Mouse (Mus musculus) cerebellum, postnatal 36 days (tissue): Measurements from ENCODE around the gene Rasgrp2.

Experiments used
- DNase-seq, 2 experiments: peaks; one replicate each; pipeline ENCODE4 v3.0.0; 2021 to 2022; ENCODE audit warnings: mixed read lengths in 2 of 2

Rasgrp2 gene

DNA sequence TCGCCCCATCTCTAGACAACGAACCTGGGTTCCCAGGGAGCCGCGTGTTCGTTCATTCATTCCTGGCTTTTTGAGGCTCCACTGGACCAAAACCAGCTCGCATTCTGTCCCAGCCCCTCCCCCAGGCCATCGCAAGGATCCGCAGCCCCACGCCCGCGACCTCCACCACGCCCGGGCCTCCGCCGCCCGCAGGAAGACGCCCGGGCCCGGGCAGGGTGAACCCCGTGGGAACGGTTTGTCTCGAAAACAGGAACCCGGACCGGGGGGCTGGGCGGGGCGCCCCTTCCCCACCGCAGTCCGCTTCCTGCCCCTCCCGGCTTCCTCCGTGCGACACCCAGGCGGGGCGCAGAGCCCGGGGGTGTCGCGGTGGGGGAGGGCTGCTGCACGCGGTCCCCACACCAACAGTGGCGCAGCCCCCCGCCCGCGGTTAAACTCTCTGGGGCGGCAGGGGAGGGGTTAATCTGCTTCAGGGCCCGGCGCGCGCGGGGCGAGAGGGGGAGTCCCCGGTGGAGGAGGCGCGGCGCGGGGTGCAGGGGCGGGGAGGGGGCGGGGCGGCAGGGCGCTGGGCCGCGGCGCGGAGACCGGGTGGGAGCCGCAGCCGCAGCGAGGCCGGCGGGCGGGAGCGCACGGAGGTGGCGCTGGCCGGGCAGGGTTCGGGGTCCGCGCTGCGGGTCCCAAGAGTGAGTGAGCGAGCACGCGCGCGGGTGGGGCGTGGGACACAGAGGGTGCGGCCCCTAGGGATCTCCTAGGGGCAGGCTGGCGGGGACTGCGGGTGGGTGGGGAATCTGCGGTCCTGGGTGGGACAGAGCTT, at the start of gene Rasgrp2:
Gene Rasgrp2, plus strand, starts transcription at position 56 of the 811 bp plus-strand sequence.
- no peak for DNase-seq

DNA sequence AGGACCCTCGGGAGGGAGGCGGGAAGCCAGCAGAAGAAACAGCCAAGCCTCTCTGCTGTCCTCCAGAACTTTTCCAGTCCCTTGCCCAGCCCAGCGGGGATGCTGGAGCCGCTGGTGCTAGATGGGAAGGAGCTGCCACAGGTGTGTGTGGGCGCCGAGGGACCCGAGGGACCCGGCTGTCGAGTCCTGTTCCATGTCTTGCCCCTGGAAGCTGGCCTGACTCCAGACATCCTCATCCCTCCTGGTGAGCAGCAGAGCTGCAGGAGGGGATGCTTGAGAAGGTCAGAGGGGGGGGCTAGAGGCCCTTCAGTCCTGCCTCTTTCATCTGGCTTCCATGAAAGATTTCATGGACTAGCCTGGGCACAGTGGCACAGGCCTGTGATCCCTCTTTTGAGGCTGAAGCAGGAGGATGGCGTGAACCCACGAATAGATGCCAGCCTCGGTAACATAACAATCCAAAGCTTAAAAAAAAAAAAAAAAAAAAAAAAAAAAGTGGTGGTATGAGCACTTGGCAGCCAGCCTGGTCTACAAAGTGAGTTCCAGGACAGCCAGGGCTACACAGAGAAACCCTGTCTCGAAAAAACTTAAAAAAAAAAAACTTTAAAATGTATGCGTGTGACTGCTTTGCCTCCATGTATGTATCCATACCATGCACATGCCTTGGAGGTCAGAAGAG, 47.6 kb upstream of the Rasgrp2 start:
- DNase-seq: no peak

DNA sequence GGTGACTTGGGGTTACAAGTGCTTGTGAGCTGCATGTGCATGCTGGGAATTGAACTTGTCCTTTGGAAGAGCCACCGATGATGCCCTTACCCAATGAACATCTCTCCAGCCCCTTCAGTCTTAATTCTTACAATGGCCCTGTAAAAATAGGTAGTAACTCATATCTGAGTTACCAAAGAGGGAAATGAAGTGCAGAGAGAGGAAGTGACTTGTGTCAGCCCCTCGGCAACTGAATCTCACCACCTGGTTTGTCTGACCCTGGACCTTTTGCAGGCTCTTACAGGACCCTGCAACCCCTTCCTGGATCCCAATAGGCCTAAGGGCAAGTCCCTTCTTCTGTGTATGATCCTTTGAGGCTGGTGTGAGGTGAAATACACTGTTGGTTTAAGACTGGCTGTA, 47.0 kb upstream of the Rasgrp2 start:
- DNase-seq: no peak

DNA sequence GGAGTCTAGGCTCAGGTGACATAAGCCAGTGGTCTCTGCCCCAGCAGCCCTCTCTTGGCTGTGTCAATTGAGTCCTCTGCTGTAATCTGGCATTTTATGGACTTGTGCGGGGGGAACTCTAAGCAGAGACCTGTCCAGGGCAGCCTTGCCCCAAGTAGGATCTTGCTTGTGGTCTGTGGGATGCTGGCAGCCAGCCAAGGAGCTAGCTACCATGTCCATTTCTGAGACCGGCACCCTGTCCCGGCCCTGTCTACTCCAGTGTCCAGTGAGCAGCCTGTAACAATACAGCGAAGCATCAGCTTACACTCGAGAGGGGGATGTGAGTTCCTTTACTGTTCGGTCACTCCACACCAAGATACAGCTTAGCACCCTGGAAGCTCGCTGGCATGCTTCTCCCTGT, 45.1 kb upstream of the Rasgrp2 start:
- DNase-seq: no peak

DNA sequence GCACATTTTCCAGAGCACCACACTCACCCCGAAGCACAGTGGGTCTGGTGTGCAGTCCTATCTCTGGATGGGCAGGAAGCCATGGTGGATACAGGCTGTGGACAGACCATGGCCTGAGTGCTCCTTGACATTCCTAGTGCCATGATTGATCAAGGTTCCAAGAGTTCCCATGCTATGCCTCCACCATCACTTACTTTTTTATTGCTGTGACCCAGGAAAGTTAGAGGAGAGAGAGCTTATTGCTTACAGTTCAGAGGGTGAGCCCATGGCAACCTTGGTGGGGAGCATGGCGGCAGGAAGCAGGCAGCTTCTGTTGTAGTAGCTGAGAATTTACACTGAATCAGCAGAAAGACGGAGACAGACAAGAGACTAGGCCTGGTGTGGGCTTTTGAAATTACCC, 37.8 kb upstream of the Rasgrp2 start:
- DNase-seq: no peak

DNA sequence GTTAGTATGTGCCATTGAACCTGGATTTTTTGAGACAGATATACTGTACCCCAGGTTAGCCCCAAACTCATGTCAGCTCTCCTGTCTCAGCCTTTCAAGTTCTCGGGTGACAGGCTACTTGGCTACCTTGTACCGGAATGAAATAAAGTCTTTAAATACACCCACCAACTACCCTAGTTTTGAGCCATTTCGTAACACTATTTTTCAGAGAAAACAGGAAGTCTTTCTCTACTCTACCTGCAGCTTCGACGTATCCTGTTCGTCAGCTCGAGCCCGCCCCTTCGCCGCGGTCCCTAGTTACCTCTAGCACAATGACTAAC, 36.1 kb upstream of the Rasgrp2 start:
- no peak for DNase-seq

DNA sequence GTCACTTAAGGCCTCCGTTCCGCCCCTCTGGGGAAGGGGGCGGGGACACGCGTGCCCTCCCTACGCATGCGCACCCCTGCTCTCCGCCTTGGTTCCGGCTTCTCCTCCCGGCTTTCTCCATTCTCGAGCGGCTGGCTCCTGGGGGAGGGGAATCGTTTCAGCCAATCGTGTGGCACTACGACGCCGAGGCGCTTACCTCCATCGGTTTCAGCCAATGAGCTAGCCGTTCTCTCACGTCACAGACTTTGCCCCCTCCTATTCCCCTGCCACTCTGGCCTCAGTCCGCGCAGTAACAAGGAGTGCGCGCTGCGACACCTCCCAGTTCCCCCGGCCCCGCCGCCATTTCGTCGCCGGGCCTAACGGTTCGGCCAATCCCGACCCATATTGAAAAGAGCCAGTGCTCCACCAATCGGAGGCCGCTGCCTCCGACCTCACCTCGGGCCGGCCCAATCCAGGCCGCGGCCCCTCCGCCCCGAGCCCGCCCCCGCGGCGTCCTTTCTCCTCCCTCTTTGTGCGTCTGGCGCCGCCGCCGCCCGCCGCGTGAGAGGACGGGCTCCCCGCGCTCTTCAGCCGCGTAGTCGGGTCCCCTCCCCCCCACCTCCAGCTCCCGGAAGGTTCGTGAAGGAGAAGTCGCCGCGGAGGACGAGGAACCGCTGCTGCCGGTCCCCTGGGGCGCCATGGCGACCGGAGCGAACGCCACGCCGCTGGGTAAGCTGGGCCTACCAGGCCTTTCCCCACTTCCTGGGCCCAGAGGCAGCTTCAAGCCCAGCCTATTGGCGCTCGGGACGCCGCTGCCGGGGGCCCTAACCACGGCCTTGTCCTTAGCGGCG, 35.5 kb upstream of the Rasgrp2 start, which contains the start of gene Sf1:
Gene Sf1, plus strand, starts transcription at position 280 of the 830 bp plus-strand sequence.
- peak; percentile 99 to 100 for DNase-seq

DNA sequence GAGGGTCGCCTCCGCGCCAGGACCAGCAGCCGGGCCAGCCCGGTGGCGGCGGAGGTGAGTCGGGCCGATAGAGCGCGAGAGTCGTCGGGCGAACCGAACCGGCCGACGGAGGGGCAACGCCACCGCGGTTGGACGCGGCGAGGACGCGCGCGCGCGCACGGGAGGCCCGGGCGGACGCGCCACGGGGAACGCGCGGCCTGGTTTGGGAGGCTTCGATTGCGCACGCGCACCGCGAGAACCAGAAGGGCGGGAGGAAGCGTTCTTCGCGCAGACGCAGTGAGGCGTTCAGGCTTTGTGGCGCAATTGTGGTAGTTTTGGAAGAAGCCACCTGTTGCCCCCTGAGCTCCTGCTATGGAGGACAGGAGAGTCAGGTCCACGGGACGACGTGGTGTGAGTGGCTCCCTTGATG, 34.8 kb upstream of the Rasgrp2 start:
- peak; percentile 93 to 94 for DNase-seq

DNA sequence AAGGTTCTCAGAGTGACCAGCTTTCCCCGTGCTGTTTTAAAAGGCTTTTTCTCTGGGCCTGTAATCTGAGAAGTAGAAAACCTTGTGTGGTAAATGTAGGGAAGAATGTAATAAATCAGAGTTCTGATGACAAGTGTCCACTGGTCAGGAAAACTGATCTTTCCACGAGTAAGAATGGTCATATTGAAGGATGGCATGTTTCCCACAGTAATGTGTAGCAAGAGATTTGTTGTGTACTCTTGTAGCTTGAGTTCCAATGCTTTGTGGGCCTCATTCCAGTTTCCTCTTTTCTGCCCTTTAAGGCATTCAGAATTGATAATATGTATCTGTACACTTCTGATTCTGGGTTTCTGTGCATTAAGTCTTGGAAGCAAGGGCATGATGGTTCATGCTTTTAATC, 34.3 kb upstream of the Rasgrp2 start:
- no peak for DNase-seq

DNA sequence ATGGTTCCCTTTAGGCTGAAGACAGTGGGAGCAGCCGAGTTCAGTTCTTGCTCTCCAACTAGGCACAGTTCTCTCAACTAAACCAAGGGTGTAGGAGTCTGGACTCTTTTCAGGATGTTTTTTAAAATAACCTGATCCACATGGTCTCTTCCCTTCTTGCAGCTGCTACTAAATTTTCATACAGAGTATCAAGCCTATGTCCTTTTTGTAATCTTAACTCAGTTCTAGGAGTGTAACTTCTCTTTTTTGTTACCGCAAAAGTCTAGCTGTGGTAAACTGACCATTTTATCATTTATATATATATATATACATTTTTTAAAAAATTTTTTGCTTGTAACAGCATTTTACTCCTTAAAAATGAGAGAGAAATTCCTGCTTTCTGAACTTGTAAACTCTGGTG, 29.0 kb upstream of the Rasgrp2 start:
- no peak for DNase-seq

DNA sequence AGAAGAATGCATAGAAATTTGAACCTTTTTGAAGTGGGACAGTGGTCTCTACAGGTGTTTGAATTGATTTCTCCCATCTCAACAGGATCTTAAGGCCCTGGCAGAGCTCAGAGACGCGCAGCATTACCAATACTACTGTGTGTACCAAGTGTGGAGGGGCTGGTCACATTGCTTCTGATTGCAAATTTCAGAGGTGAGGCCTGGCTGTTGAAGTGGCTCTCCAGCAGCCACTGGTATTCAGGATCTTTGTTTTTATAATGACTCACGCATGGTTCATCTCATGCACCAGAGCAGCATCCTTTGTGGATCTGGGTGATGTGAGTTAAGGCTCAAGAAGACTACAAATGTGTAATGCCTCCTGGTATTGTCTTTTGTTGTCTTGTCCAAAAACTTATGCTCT, 26.7 kb upstream of the Rasgrp2 start:
- no peak for DNase-seq

DNA sequence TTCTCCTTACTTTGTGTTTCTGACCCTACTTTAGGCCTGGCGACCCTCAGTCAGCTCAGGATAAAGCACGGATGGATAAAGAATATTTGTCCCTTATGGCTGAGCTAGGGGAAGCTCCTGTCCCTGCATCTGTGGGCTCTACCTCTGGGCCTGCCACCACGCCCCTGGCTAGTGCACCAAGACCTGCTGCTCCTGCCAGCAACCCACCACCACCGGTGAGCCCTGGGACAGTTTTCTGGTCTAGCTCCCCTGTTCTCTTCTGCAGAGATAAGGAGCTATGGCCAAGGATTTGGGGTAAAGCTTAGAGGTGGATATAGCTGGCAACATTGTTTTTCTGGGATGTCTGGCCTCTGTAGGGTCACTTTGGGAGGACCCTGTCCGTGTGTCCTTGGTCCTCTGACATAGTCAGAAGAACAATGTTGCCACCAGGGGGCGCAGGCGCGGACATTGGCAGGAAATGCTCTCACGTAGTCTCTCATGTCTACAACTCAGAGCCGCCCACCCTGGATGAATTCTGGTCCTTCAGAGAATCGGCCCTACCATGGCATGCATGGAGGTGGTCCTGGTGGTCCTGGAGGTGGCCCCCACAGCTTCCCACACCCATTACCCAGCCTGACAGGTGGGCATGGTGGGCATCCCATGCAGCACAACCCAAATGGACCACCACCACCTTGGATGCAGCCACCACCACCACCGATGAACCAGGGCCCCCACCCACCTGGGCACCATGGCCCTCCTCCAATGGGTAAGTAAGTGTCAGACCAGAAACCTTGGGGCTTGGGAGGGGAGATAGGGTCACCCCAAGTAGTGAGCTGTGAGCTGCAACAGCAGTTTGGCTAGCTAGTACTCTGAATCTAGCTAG, 25.4 kb upstream of the Rasgrp2 start:
- peak; percentile 89 for DNase-seq

DNA sequence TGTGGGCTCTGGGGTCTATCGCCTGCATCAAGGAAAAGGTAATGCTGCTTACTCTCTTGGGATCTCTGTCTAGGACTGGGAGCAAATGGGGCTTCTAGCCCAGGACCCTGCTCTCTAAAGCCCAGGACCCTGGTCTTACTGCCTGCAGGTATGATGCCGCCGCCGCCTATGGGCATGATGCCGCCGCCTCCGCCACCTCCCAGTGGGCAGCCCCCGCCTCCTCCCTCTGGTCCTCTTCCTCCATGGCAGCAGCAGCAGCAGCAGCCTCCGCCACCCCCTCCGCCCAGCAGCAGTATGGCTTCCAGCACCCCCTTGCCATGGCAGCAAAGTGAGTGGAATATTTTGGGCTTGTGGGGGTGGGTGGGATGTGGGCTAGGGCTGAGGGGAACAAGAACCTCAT, 24.6 kb upstream of the Rasgrp2 start:
- no peak for DNase-seq

DNA sequence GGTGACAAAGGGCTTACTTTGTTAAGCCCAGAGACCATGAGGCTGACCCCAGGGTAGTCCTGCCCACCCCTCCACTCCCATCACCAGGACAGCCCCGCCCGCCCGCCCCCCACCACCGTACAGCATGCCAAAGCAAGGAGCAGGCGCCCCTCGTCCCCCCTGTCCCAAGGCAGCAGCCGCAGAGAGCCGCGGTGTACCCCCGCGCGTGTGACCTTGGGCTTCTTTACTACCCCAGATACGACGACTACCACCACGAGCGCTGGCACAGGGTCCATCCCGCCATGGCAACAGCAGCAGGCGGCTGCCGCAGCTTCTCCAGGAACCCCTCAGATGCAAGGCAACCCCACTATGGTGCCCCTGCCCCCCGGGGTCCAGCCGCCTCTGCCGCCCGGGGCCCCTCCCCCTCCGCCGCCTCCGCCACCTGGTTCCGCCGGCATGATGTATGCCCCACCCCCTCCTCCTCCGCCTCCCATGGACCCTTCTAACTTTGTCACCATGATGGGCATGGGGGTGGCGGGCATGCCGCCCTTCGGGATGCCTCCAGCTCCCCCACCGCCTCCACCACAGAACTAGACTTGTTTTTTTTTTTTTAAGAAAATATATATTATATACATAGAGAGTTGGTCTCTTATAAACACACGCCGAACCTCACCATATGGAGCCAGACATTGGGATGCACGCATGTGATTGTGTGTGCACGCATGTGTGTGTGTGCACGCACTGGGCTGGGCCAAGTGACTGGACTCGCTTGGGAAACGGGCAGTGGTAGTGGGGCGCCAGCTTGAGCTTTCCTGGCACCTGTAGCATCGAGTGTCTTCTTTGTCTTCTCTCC, 23.5 kb upstream of the Rasgrp2 start:
- no peak for DNase-seq

DNA sequence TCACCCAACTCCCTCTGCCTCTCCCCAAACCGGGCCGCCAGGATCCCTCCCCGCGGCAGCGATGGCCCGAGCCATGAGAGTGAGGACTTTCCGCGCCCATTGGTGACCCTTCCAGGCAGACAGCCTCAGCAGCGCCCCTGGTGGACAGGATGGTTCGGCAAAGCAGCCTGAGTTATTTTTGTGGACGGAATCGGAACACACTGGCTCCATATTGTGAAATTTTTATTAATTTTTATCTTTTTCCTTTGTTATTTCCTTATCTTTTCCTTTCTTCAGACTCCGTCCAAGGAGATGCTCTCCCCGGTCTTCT, 22.9 kb upstream of the Rasgrp2 start:
- DNase-seq: peak; percentile 78 to 82

DNA sequence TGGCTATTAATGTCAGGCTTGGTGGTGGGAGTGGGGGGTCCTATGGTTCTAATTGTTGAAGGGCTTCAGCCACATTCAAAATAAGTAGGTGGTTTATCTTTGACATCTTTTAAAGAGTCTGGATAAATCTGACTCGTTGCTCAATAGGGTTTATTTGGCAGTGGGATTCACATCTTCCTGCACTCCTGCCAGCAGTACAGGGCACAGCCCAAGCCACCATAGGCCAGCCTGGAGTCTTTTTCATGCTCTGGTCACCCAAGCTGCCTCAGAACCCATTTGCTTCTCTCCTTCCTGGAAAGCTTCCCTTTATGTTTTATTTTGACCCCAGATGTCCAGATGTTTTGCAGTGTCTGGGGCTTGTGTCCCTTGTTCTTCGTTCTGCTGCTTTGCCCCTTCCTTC, 22.5 kb upstream of the Rasgrp2 start:
- no peak for DNase-seq

DNA sequence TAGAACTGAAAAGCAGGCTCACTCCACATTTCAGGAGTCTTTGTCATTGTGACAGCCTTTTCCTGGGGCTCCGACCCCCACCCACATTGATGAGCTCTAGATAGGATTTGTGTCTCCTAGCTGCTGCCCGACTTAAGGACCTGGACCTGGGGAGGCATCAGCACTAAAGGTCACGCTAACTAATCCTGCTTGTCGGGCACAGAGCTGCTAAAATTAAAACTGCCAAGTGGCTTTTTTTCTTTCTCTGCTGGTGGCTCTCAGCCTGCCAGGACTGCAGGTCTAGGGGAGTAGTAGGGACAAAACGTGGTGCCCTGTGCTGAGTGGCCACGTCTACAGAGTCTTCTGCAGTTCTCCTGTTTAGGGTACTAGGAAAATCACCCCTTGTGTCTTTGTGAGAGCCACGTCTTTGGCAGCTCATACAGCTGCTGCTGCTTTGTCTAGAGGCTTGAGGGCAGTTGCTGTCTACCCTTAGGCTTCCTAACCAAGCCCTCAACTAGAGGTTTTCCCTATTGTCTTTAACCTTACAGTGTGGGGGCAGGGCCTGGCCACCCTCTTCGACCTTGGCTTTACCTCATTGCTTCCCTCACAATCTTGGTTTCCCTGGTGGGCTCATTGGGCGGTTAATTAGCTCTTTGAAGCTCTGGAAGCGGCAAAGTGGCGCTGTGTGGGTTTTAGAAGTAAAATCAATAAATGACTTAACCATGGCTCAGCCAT, 21.7 kb upstream of the Rasgrp2 start:
- no peak for DNase-seq

DNA sequence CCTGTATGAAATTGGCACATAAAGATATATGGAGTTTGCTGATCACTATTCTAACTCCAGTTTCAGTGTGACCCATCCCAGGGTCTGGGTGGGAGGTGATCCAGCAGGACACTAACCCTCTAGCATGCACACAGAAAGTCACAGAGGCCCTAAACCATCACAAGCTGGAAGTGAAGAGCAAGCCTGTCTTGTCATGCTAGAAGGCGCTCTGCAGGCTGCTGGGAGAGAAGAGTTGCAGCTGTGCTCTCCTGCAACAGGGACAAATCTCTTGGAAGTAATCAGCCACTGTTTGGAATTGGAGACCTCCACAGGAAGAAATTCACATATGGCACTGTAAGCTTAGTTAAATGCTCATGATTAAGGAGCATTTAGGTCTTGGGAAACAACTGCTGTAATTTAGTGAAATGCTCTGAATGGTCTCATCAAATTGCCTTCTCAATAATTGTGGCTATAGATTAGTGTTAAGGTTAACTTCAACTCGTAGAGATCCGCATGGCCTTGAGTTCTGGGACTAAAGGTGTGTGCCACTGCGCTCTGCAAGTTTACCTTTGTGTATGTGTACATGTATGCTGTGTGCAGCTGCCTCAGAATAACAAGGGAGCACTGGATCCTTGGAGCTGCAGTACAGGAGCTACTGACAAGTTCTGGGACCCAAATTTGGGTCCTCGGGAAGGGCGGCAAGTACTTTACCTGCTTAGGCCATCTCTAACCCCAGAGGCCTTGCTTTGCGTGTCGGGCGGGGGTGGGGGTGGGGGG, 18.6 kb upstream of the Rasgrp2 start:
- DNase-seq: no peak

DNA sequence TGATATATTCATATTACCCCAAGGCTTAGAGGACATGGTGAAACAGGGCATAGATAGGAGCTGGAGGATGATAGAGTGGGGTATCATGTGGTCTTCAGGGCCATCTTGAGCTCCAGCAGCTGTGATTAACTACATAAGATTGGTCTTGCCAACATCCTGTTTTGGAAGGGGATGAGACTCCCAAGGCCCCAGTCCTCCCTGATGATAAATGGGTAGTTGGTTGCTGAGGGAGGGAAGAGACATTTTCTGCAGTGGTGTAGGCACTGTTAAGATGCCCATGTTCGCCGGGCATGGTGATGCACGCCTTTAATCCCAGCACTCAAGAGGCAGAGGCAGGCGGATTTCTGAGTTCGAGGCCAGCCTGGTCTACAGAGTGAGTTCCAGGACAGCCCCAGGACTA, 17.9 kb upstream of the Rasgrp2 start:
- DNase-seq: no peak

DNA sequence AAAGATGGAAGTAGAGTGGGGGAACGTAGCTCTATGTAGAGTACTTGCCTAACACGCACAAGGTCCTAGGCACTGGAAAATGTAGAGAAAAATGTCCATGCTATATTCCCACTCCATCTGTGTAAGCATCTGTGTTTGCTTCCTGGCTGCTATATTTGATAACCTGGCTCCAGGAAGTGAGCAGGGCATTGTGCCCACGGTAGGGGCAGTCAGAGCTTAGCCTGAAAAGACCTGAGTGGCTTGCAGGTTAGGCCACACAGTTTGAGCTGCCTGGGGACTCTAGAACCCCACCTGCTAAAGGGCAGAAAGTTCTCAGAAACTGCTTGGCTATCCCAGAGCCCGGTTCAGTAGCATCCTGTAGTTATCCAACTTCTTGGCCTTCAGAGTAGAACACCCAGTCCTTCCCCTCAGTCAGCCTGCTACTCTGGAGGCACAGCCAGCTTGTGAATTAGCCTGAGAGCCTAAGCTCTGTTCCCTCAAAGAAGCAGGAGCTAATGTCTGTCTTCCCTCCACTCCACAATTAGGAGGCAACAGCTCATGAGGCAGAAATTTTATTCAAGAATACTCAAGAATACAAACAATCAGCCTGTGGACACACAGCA, 16.7 kb upstream of the Rasgrp2 start:
- DNase-seq: peak; percentile 68 to 73
